Mouse (Mus musculus) neural tube, postnatal 0 days (tissue): ENCODE data around the gene Naa80. TPM values are rescaled to one million over a fixed set of nuclear protein-coding genes. Genes with fewer than 3 reads are reported as not detected.

Source experiments
- polyA plus RNA-seq: library from polyadenylated mRNA; unstranded; fragments of >200 nt; fragmentation: Nextera tagmentation; extraction: Ambion mirVana; gene quantifications from 2 replicates; pipeline ENCODE4 v1.2.1, GENCODE M21; 2015

Naa80 gene
- 19.3 and 21.4 TPM in 2 replicates for polyA plus RNA-seq

DNA sequence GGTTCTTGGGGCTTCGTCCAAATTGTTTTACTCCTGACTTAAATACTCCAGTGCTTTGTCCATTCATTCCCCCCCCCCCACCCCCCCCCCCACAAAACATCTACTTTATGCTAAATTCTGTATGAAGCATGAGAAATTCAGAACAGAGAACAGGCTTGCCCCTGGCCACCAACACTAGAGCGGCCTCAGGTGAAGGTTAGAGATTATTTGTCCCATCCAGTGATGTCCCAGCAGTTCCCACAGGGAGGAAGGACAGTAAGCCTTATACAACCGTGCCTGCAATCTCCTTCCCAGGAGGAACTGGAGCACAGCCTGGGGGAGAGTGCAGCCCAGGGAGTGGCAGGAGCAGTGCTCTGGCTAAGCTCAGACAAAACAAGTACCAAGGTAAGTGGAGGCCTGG, at the start of gene Naa80:
TSS of gene Naa80 (plus strand) at position 301 of the 400 bp plus-strand sequence.

DNA sequence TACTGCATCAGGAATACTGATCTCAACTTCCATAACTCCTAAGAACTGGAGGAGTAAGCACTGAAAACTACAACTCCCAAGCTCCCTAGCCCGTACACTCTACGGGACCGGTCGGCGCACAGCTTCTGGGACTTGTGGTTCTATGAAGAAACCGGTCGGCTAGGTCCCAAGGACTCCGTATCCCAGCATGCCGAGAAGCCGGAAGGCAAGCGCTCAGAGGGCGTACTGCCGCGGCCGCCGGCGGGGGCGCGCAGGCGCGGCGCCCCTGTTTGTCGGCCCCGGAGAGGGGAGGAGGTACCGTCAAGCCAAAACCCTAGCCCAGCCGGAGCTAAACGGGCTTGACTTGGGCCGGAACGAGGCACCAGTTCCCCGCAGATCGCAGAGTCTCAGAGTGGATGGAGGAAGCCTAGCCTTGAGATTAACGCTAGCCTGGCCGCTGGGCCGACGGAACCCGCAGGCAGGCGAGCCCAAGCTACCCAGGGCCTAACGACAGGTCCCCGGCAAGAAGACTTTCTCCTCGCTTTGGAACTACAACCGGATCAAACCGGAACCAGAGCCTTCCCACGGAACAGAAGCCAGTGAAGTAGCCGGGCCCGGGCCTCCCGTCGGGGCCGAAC, 44.8 kb upstream of the Naa80 start, which contains the start of gene Tmem115:
TSS of gene Tmem115 (plus strand) at position 155 of the 617 bp plus-strand sequence.

GRCm38 (mm10) chr9:107541474-107542351, 37.0 kb upstream of the Naa80 start, which contains the start of the genes Cyb561d2 and Nprl2:
TSS of gene Cyb561d2 (minus strand) at chr9:107542193.
TSS of gene Nprl2 (plus strand) at chr9:107542226.

DNA sequence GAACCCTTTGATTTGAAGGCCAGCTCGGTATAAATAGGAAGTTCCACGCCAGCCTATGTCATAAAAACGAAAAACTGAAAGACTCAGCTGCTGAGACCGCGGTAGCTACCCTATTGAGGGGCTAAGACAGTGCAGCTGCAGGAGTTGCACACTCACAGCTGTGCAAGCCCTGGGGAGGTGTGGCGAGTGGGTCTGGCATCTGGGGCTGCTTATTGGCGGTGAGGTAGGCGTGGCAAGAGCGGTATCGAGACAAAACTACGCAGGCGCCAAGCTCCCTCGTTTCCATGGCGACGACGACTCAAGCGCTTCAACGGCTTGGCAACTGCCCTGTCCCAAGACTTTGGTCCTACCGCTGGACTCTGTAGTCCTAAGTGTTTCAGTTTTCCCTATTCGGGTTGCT, 31.7 kb upstream of the Naa80 start, which contains the start of gene Zmynd10:
TSS of gene Zmynd10 (plus strand) at position 273 of the 400 bp plus-strand sequence.

DNA sequence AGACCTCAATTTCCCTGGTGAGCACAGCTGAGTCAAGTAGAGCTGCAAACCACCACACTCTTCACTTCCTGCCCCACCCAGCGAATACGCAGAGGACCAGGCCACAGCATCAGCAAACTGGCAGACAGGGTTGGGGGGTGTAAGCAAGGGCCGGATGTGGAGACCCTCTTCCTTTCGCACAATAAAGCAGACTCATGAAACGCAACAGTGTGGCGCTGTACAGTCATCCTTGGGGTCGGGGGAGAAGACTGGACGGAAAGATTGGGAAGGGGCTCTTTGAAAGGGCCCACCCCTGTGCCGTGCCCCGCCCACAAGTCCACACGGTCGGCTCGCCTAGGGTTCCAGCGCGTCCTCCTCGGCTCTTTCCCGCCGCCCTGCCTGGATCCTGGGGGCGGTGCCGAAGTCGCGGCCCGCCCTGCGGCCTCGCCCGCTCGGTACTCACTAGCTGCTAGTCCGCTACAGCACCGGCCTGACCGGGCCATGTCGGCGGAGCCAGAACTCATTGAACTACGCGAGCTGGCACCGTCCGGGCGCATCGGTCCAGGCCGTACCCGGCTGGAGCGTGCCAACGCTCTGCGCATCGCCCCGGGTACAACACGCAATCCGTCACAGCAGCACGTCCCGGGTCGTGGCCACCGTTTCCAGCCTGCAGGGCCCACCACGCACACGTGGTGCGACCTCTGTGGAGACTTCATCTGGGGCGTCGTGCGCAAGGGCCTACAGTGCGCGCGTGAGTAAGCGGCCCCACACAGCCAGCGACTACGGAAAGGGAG, 27.4 kb upstream of the Naa80 start, which contains the start of gene Rassf1:
TSS of gene Rassf1 (plus strand) at position 439 of the 773 bp plus-strand sequence.

GRCm38 (mm10) chr9:107563029-107563581, 15.6 kb upstream of the Naa80 start, which contains the start of gene Tusc2:
TSS of gene Tusc2 (plus strand) at chr9:107563255.

GRCm38 (mm10) chr9:107567702-107568319, 10.9 kb upstream of the Naa80 start, which contains the start of gene Hyal2:
TSS of gene Hyal2 (plus strand) at chr9:107567945.

GRCm38 (mm10) chr9:107576357-107577107, 2.2 kb upstream of the Naa80 start, which contains the start of gene Hyal1:
TSS of gene Hyal1 (plus strand) at chr9:107576927.

GRCm38 (mm10) chr9:107580501-107581317, 2.0 kb downstream of the Naa80 start, which contains the start of gene Hyal3:
TSS of gene Hyal3 (plus strand) at chr9:107580818.

DNA sequence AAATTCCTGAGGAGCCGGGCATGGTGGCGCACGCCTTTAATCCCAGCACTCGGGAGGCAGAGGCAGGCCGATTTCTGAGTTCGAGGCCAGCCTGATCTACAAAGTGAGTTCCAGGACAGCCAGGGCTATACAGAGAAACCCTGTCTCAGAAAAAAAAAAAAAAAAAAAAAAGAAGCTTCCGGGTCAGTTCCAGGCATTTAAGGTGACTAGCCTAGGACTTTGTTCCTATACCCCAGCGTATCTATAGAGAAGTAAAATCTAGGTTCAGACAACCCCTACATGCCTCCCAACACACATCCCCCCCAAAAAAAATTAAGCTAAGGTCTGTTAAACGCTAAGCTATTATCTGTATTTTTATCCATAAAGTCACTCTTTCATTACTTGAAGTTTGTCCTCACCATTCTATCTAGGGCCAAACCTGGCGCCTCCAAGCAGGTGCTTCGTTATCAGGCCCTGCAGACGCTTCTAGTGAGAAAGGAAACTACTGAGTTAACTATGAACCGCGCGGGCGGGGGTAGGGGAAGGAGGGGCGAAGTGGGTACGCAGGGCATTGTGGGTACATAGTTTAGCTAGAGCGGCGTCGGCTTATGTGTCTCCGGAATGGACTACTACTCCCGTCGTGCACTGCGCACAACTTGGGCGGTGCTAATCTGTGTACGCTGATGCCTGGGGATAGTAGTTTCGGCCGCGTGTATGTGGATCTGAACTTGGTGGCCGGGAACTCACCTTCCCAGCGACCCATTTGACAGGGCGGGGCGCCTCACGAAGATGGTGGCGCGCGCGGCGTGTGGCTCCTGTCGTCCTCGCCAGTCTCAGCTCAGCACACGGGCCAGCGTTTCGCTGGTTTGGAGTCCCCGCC, 8.5 kb downstream of the Naa80 start, which contains the start of gene Ifrd2:
TSS of gene Ifrd2 (plus strand) at position 669 of the 859 bp plus-strand sequence.

GRCm38 (mm10) chr9:107608741-107609432, 30.2 kb downstream of the Naa80 start, which contains the start of gene Sema3b:
TSS of gene Sema3b (minus strand) at chr9:107609229.

Other genes starting within 250 kb of the Naa80 start
- gene Hemk1, start 240.5 kb upstream of the Naa80 start, polyA plus RNA-seq, result 16.1 and 18.6 TPM in 2 replicates
- gene 6430571L13Rik, start 238.3 kb upstream of the Naa80 start, polyA plus RNA-seq, result 8.6 and 8.8 TPM in 2 replicates
- gene Cacna2d2, start 179.3 kb upstream of the Naa80 start, polyA plus RNA-seq, result 8.8 and 11.5 TPM in 2 replicates
- 48.4 and 50.3 TPM in 2 replicates for gene Tmem115, start 44.9 kb upstream of the Naa80 start, polyA plus RNA-seq
- 64.1 and 65.4 TPM in 2 replicates for gene Cyb561d2, start 36.7 kb upstream of the Naa80 start, polyA plus RNA-seq
- gene Nprl2, start 36.7 kb upstream of the Naa80 start, polyA plus RNA-seq, result 57.7 and 63.8 TPM in 2 replicates
- 2.3 and 2.8 TPM in 2 replicates for gene Zmynd10, start 31.6 kb upstream of the Naa80 start, polyA plus RNA-seq
- 33.1 and 41.1 TPM in 2 replicates for gene Rassf1, start 27.3 kb upstream of the Naa80 start, polyA plus RNA-seq
- 121 and 123 TPM in 2 replicates for gene Tusc2, start 15.6 kb upstream of the Naa80 start, polyA plus RNA-seq
- 40.8 and 41.1 TPM in 2 replicates for gene Hyal2, start 10.9 kb upstream of the Naa80 start, polyA plus RNA-seq
- 5.3 and 5.8 TPM in 2 replicates for gene Hyal1, start 2.0 kb upstream of the Naa80 start, polyA plus RNA-seq
- gene Hyal3, start 1.9 kb downstream of the Naa80 start, polyA plus RNA-seq, result 1.8 and 2.2 TPM in 2 replicates
- gene Ifrd2, start 8.8 kb downstream of the Naa80 start, polyA plus RNA-seq, result 10.7 and 15.2 TPM in 2 replicates
- gene Sema3b, start 30.3 kb downstream of the Naa80 start, polyA plus RNA-seq, result 8.4 and 9.7 TPM in 2 replicates
- 303 and 324 TPM in 2 replicates for gene Gnai2, start 56.5 kb downstream of the Naa80 start, polyA plus RNA-seq
- gene Slc38a3, start 90.6 kb downstream of the Naa80 start, polyA plus RNA-seq, result 54.2 and 66.6 TPM in 2 replicates
- 3.0 and 4.8 TPM in 2 replicates for gene Gnat1, start 100.8 kb downstream of the Naa80 start, polyA plus RNA-seq
- 8.0 and 9.4 TPM in 2 replicates for gene Sema3f, start 131.6 kb downstream of the Naa80 start, polyA plus RNA-seq
- gene Rbm5, start 192.1 kb downstream of the Naa80 start, polyA plus RNA-seq, result 136 and 143 TPM in 2 replicates